Mouse (Mus musculus): ENCODE data around the gene Lsm14a. TPM values are rescaled to one million over a fixed set of nuclear protein-coding genes. Genes with fewer than 3 reads are reported as not detected.
"Not testable (repeated sequence)": the region's sequence is repeated elsewhere in the genome, so short reads cannot be mapped to it uniquely, and the experiment has no call there.

The Lsm14a gene
- total RNA-seq, 4 experiments from 2014 or later = 82.0 to 92.4 (median 85.0) TPM

GRCm38 (mm10) chr7:34373906-34374305 is 19.2 kb downstream of the Lsm14a start:
- no peak for DNase-seq (ENCODE audit: low spot score)

GRCm38 (mm10) chr7:34355629-34356028 is 37.5 kb downstream of the Lsm14a start:
- DNase-seq (ENCODE audit: low spot score) = peak; percentile 33

- DNase-seq (ENCODE audit: low spot score) = no peak
These were observed 41.1 kb downstream of the Lsm14a start for GRCm38 (mm10) chr7:34351997-34352396.

GRCm38 (mm10) chr7:34350166-34350565 is 42.9 kb downstream of the Lsm14a start:
- DNase-seq (ENCODE audit: low spot score) = no peak

- DNase-seq (ENCODE audit: low spot score) = no peak
These were observed 45.1 kb downstream of the Lsm14a start for GRCm38 (mm10) chr7:34348011-34348410.

GRCm38 (mm10) chr7:34347041-34347440 is 46.1 kb downstream of the Lsm14a start:
- no peak for DNase-seq (ENCODE audit: low spot score)

- DNase-seq (ENCODE audit: low spot score) = no peak
These were observed 46.6 kb downstream of the Lsm14a start for GRCm38 (mm10) chr7:34346505-34346904.

GRCm38 (mm10) chr7:34342040-34342793 is 50.9 kb downstream of the Lsm14a start:
- no peak for DNase-seq (ENCODE audit: low spot score)

- no peak for DNase-seq (ENCODE audit: low spot score)
These were observed 52.3 kb downstream of the Lsm14a start for GRCm38 (mm10) chr7:34340841-34341240.

- no peak for DNase-seq (ENCODE audit: low spot score)
These were observed 54.0 kb downstream of the Lsm14a start for GRCm38 (mm10) chr7:34339164-34339489.

- no peak for DNase-seq (ENCODE audit: low spot score)
These were observed 54.5 kb downstream of the Lsm14a start for GRCm38 (mm10) chr7:34338445-34339163.

- no peak for DNase-seq (ENCODE audit: low spot score)
These were observed 55.8 kb downstream of the Lsm14a start for GRCm38 (mm10) chr7:34337268-34337667.

- not testable (repeated sequence) for DNase-seq (ENCODE audit: low spot score)
These were observed 56.6 kb downstream of the Lsm14a start for GRCm38 (mm10) chr7:34336545-34336944.

GRCm38 (mm10) chr7:34327493-34327892 is 65.6 kb downstream of the Lsm14a start:
- DNase-seq (ENCODE audit: low spot score) = no peak

GRCm38 (mm10) chr7:34324857-34325256 is 68.3 kb downstream of the Lsm14a start:
- DNase-seq (ENCODE audit: low spot score) = no peak

- no peak for DNase-seq (ENCODE audit: low spot score)
These were observed 69.1 kb downstream of the Lsm14a start for GRCm38 (mm10) chr7:34324005-34324404.

GRCm38 (mm10) chr7:34323351-34323750 is 69.8 kb downstream of the Lsm14a start:
- peak; percentile 60 for DNase-seq (ENCODE audit: low spot score)

- no peak for DNase-seq (ENCODE audit: low spot score)
These were observed 71.2 kb downstream of the Lsm14a start for GRCm38 (mm10) chr7:34321958-34322357.

GRCm38 (mm10) chr7:34321119-34321518 is 72.0 kb downstream of the Lsm14a start:
- DNase-seq (ENCODE audit: low spot score) = no peak

GRCm38 (mm10) chr7:34319957-34320356 is 73.2 kb downstream of the Lsm14a start:
- peak; percentile 43 for DNase-seq (ENCODE audit: low spot score)

- DNase-seq (ENCODE audit: low spot score) = peak; percentile 48
These were observed 74.0 kb downstream of the Lsm14a start for GRCm38 (mm10) chr7:34319123-34319522.

- DNase-seq (ENCODE audit: low spot score) = peak; percentile 63
These were observed 75.1 kb downstream of the Lsm14a start for GRCm38 (mm10) chr7:34317901-34318476.

GRCm38 (mm10) chr7:34313443-34313875 is 79.7 kb downstream of the Lsm14a start, which contains the start of gene 4931406P16Rik:
Gene 4931406P16Rik (minus strand): TSS chr7:34313551.
- peak; percentile 84 for DNase-seq (ENCODE audit: low spot score)

All from heart, adult 8-10 months (tissue).